Mouse (Mus musculus): ENCODE measurements around the gene Otud5. TPM values are rescaled to one million over a fixed set of nuclear protein-coding genes. Genes with fewer than 3 reads are reported as not detected.
"Not testable (repeated sequence)": the region's sequence is repeated elsewhere in the genome, so short reads cannot be mapped to it uniquely, and the experiment has no call there.

Gene Otud5
- total RNA-seq, 2 experiments from 2014 or later, result 50.6 to 73.0 TPM

DNA sequence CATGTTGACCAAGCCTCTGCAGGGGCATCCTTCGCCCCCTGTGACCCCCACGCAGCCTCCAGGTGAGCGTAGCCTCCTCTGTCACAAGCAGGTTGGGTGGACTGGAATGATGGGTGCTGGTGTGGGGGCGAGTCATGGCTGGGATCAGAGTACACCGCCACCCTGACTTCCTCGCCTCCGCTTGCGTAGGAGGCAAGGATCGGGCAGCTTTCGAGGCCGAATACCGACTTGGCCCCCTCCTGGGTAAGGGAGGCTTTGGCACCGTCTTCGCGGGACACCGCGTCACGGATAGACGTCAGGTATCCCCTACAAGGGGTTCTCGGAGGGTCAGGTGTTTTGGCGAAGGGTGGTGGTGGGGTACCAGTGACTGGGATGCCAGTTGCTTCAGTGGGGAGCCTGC lies 37.3 kb downstream of the Otud5 start:
- no peak for ATAC-seq (ENCODE audit: poor library complexity, severe bottlenecking)

DNA sequence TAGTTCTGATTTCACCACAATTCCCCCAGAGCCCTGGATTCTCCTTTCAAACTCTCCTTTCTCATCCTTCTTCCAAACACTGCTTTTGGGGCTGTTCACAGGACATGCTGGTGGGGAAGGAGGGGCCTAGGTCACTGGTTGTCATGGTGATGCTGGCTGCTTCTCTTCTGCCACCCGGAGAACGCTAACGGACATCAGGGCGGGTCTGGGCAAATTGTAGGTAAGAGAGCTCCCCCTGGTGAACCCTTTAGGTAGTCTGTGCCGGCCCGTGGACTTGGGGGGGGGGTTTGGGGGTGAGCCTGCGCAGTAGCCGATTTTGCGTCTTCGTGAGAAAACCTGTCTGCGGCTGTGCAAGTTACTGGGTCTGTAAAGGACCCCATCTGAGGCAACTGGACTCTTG lies 38.7 kb downstream of the Otud5 start:
- peak; percentile 60 for ATAC-seq (ENCODE audit: poor library complexity, severe bottlenecking)

DNA sequence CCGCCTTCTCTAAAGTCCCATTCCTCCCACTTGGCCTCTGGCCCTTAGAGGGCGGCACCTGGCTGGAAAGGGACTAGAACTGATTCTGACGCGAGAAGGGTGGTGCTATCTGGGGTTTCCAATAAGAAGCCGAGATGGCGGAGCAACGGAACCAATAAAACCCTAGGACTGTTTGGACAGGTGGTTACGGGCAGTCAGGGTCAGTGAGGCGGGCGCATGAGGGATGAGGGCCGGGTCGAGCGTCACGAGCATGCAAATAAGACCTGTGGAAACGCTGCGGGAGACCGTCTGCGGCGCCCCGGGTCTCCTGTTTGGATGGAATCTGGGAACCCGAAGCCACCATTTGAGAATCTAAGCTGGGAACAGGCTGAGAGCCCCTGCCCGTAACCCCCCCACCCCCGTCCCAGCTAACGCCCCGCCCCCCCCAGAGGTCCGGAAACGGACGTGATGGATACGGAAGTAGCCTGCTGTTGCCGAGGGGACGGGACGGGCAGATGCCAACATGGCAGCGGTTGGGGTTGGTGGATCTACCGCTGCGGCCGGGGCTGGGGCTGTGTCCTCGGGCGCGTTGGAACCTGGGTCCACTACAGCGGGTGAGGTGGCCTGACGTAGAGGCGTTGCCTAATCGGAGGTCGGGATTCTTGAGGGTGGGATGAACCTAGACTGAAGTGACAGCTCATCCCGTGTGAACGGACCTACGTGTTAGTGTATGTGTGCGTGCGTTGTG lies 42.8 kb downstream of the Otud5 start, which contains the start of gene Slc35a2:
Slc35a2 (plus strand) TSS at position 188 of the 727 bp plus-strand sequence.
- ATAC-seq (ENCODE audit: poor library complexity, severe bottlenecking), result peak; percentile 87

DNA sequence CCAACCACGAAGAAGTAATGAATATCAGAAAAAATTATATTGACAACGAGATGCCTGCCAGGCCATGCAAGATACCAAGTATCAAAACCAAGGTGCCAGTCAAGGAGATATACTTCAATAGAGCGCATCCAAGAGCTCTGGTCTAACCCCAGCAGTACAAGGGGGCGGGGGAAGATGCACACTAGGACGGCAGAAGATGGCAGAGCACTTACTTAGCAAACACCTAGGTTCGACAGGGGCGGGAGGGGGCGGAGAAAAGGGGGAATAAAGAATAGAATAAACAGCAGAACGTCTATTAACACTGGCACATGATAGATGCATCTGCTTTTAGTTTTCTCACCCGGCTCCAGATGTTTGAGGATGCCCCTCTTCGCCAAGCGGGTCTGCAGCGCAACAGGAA lies 57.0 kb downstream of the Otud5 start:
- ATAC-seq (ENCODE audit: poor library complexity, severe bottlenecking), result no peak

DNA sequence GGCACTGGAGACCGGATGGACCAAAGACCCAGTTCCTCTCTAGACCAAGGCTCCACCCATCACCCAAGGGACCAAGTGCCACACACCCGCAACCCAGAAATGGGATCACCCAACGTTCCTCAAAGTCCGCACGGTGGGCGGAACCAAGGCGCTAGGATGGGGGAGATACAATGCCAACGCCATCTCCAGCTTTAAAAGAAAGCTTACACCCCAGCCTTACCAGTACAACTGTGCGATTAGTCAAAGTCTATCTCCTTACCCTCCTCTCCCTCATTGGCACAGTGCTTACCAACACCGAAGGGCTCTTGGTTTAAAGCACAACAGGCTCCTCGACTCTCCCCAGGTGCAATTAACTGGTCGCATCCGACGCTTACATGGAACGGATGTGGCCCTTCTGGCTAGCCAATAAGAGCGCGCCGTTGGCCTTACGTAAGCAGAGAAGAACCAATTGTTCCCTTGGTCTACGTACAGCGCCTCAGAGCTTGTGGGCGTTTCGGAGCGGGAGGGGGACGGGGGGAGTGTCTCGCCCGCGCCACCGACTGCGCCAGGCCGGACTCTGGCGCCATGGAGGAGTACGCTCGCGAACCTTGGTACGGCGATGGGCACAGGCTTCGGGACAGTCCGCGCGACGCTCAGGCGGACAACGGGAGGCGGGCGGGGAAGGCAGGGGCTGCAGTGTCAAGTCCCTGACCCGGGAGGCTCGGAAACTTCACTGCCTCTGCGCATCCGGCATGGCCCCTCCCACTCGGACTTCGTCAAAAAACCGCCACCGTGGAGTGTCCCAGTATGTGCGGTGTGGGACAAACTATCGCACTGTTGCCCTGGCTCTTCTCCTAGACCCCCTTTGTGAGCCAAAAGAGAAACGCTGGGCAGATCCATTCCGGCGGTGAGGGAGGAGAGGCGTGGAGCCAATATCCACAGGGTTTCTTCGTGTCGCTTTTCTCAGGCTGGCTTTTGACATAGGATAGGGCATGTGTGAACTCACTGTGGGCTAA lies 58.0 kb downstream of the Otud5 start, which contains the start of the genes Pqbp1 and Timm17b:
Pqbp1 (minus strand) TSS at position 390 of the 995 bp plus-strand sequence.
Timm17b (plus strand) TSS at position 478 of the 995 bp plus-strand sequence.
- peak; percentile 94 for ATAC-seq (ENCODE audit: poor library complexity, severe bottlenecking)

DNA sequence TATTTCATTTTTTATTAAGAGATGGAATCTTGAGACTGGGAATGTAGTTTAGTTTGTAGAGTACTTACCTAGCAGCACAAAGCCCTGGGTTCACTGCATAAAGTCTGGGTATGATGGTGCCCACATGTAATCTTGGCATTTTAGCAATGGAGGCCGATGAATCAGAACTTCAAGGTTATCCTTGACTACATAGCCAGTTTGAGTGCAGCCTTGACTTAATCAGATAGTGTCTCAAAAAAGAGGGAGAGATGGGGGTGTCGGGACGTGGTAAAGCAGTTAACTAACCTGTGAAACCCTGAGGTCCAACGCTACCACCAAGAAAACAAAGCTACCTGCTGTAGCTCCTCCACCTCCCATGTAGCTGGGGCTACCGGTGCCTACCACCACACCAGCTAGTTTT lies 63.3 kb downstream of the Otud5 start:
- ATAC-seq (ENCODE audit: poor library complexity, severe bottlenecking), result no peak

DNA sequence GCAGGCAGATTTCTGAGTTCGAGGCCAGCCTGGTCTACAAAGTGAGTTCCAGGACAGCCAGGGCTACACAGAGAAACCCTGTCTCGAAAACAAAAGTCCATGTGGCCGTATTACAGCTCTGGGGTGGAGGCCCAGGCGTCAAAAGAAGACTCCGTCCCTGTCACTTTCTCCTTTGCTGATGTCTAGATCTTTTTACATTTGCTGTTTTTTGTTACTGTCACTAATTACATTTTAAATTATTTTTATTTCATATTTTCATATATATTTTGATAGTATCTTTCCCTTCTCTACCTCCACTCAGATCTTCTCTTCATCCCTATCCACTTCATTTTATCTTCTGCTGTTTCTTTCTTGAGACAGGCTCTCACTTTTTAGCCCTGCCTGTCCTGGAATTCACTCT lies 66.6 kb downstream of the Otud5 start, which contains the start of gene Gm10491:
Gm10491 (minus strand) TSS at position 101 of the 400 bp plus-strand sequence.
- ATAC-seq (ENCODE audit: poor library complexity, severe bottlenecking), result no peak

DNA sequence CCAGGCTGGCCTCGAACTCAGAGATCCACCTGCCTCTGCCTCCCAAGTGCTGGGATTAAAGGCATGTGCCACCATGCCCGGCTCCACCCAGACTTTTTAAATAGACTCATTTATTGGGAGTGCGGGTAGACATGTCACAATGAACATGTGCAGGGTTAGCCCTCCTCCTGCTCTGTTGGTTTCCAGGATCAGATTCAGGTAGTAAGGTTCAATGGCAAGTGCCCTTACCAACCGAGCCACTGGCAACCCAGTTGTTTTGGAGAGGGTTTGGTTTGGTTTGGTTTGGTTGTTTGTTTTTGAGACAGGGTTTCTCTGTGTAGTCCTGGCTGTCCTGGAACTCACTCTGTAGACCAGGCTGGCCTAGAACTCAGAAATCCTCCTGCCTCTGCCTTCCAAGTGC lies 68.1 kb downstream of the Otud5 start, which contains the start of gene Gm10490:
Gm10490 (plus strand) TSS at position 301 of the 400 bp plus-strand sequence.
- ATAC-seq (ENCODE audit: poor library complexity, severe bottlenecking), result not testable (repeated sequence)

DNA sequence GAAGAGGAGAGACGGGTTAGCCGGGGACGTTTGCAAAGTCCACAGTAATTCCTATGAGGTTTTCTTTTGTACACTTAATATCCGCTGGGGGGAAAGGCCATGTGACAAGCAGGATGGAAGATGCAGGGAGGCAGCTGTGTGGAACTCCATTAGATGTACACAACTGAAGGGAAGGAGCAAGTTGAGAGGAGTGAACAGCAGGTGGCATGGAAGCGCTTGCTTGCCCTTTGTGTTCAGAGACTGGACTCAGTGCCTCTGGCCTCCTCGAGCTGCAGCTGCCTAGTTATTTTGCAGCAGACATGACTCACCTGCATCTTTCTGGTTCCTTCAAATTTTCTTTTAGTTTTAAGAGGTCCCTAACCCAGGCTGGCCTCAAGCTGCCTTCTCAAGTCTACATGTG lies 69.3 kb downstream of the Otud5 start:
- ATAC-seq (ENCODE audit: poor library complexity, severe bottlenecking), result no peak

DNA sequence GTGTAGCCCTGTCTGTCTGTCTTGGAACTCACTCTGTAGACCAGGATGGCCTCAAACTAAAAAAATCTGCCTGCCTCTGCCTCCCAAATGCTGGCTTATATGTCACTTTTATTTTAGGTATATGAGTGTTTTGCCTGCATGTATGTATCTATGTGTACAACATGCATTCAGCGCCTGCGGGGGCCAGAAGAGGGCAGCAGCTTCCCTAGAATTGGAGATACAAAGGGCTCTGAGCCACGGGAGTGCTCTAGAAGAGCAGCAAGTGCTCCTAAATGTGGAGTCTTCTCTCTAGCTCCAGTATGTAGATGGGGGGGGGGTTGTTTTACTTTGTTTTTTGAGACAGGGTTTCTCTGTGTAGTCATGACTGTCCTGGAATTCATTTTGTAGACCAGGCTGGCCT lies 74.5 kb downstream of the Otud5 start:
- peak; percentile 66 for ATAC-seq (ENCODE audit: poor library complexity, severe bottlenecking)

DNA sequence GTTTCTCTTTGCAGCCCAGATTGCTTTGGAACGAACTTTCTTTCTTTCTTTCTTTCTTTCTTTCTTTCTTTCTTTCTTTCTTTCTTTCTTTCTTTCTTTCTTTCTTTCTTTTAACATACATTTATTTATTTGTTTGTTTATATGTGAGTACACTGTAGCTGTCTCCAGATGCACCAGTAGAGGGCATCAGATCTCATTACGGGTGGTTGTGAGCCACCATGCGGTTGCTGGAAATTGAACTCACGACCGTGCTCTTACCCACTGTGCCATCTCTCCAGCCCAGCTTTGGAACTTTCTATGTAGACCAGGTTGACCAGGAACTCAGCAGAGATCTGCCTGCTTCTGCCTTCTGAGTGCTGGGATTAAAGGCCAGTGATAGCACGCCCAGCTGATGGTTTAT lies 76.8 kb downstream of the Otud5 start:
- not testable (repeated sequence) for ATAC-seq (ENCODE audit: poor library complexity, severe bottlenecking)

DNA sequence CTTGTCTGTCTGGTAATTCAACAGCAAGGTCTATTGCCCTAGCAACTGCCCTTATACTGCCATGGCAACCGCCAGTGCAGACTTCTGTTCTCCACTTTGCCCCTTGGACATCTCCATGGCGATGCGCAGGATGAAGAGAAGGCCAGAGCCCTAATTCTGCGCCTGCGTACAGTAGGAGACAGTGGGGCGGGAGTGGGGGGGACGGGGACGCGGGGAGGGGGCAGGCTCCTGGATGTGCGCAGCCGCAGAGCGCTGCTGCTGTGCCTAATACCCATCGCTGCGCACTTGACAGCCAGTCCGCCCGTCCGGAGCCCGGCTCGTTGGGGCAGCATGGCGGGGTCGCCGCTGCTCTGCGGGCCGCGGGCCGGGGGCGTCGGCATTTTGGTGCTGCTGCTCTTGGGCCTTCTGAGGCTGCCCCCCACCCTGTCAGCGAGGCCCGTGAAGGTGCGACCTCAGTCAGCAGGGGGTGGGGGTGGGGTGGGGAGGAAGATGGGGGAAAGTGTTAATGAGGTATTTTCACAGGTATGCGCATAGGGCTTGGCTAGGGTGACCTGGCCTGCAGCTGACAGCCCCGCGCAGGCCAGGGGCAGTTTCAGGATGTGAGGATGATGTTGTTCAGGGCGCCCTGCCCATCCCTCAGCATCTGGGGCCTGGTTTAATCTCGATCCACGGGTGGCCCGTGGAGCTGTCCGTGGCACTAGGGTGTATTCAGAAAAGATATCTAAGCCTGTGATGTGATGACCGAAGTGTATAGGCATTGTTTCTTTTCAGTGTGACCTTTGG lies 78.6 kb downstream of the Otud5 start, which contains the start of gene Pcsk1n:
Pcsk1n (plus strand) TSS at position 222 of the 783 bp plus-strand sequence.
- no peak for ATAC-seq (ENCODE audit: poor library complexity, severe bottlenecking)

DNA sequence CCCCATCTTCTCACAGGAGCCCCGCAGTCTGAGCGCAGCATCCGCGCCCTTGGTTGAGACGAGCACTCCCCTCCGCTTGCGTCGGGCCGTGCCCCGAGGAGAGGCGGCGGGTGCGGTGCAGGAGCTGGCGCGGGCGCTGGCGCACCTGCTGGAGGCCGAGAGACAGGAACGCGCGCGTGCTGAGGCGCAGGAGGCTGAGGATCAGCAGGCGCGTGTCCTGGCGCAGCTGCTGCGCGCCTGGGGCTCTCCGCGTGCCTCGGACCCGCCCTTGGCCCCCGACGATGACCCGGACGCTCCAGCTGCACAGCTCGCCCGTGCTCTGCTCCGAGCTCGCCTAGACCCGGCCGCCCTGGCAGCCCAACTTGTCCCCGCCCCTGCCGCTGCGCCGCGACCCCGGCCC lies 80.9 kb downstream of the Otud5 start:
- no peak for ATAC-seq (ENCODE audit: poor library complexity, severe bottlenecking)

Other genes with a start within 250 kb of the Otud5 start
- gene Ccdc22, start 235.8 kb upstream of the Otud5 start, total RNA-seq (2015), result 9.5 and 12.3 TPM in 2 replicates
- 20.2 and 26.4 TPM in 2 replicates for gene Ccdc22, start 235.8 kb upstream of the Otud5 start, total RNA-seq (2017)
- 0.40 and 0.59 TPM in 2 replicates for gene Cacna1f, start 234.3 kb upstream of the Otud5 start, total RNA-seq (2015)
- 0.07 and 0.37 TPM in 2 replicates for gene Cacna1f, start 234.3 kb upstream of the Otud5 start, total RNA-seq (2017)
- gene Syp, start 202.9 kb upstream of the Otud5 start, total RNA-seq (2015), result 0.50 and 1.5 TPM in 2 replicates
- gene Syp, start 202.9 kb upstream of the Otud5 start, total RNA-seq (2017), result 1.2 and 3.7 TPM in 2 replicates
- 7.0 and 8.7 TPM in 2 replicates for gene Prickle3, start 184.1 kb upstream of the Otud5 start, total RNA-seq (2015)
- gene Prickle3, start 184.1 kb upstream of the Otud5 start, total RNA-seq (2017), result 7.9 and 9.3 TPM in 2 replicates
- gene Plp2, start 170.0 kb upstream of the Otud5 start, total RNA-seq (2015), result 987 and 1,037 TPM in 2 replicates
- 267 and 300 TPM in 2 replicates for gene Plp2, start 170.0 kb upstream of the Otud5 start, total RNA-seq (2017)
- not detected in 2 replicates for gene Magix, start 160.1 kb upstream of the Otud5 start, total RNA-seq (2015)
- 0.18 TPM in 1 of 2 replicates, not detected in the other for gene Magix, start 160.1 kb upstream of the Otud5 start, total RNA-seq (2017)
- gene Gpkow, start 144.2 kb upstream of the Otud5 start, total RNA-seq (2015), result 24.8 and 25.7 TPM in 2 replicates
- gene Gpkow, start 144.2 kb upstream of the Otud5 start, total RNA-seq (2017), result 24.2 and 25.7 TPM in 2 replicates
- gene Wdr45, start 127.0 kb upstream of the Otud5 start, total RNA-seq (2015), result 25.6 and 38.7 TPM in 2 replicates
- gene Wdr45, start 127.0 kb upstream of the Otud5 start, total RNA-seq (2017), result 13.4 and 18.9 TPM in 2 replicates
- not detected in 2 replicates for gene Gm45208, start 119.1 kb upstream of the Otud5 start, total RNA-seq (2015)
- gene Gm45208, start 119.1 kb upstream of the Otud5 start, total RNA-seq (2017), result not detected in 2 replicates
- 7.8 and 20.6 TPM in 2 replicates for gene Praf2, start 112.9 kb upstream of the Otud5 start, total RNA-seq (2015)
- 5.4 and 5.8 TPM in 2 replicates for gene Praf2, start 112.9 kb upstream of the Otud5 start, total RNA-seq (2017)
- gene Ccdc120, start 90.5 kb upstream of the Otud5 start, total RNA-seq (2015), result not detected in 2 replicates
- gene Ccdc120, start 90.5 kb upstream of the Otud5 start, total RNA-seq (2017), result not detected in 2 replicates
- gene Tfe3, start 78.8 kb upstream of the Otud5 start, total RNA-seq (2015), result 45.9 and 54.6 TPM in 2 replicates
- 22.3 and 39.4 TPM in 2 replicates for gene Tfe3, start 78.8 kb upstream of the Otud5 start, total RNA-seq (2017)
- gene Gripap1, start 51.6 kb upstream of the Otud5 start, total RNA-seq (2015), result 39.5 and 55.4 TPM in 2 replicates
- gene Gripap1, start 51.6 kb upstream of the Otud5 start, total RNA-seq (2017), result 70.5 and 81.9 TPM in 2 replicates
- 0.39 and 0.49 TPM in 2 replicates for gene Kcnd1, start 19.1 kb upstream of the Otud5 start, total RNA-seq (2015)
- gene Kcnd1, start 19.1 kb upstream of the Otud5 start, total RNA-seq (2017), result 0.20 and 0.29 TPM in 2 replicates
- gene Pim2, start 36.9 kb downstream of the Otud5 start, total RNA-seq (2015), result 4.7 and 8.6 TPM in 2 replicates
- gene Pim2, start 36.9 kb downstream of the Otud5 start, total RNA-seq (2017), result 1.1 and 1.4 TPM in 2 replicates
- gene Slc35a2, start 42.7 kb downstream of the Otud5 start, total RNA-seq (2015), result 6.4 and 9.8 TPM in 2 replicates
- gene Slc35a2, start 42.7 kb downstream of the Otud5 start, total RNA-seq (2017), result 10.9 and 13.5 TPM in 2 replicates
- 25.6 and 29.8 TPM in 2 replicates for gene Pqbp1, start 57.9 kb downstream of the Otud5 start, total RNA-seq (2015)
- gene Pqbp1, start 57.9 kb downstream of the Otud5 start, total RNA-seq (2017), result 116 and 123 TPM in 2 replicates
- gene Timm17b, start 58.0 kb downstream of the Otud5 start, total RNA-seq (2015), result 75.8 and 85.4 TPM in 2 replicates
- 35.8 and 50.0 TPM in 2 replicates for gene Timm17b, start 58.0 kb downstream of the Otud5 start, total RNA-seq (2017)
- gene Gm10491, start 66.5 kb downstream of the Otud5 start, total RNA-seq (2015), result not detected in 2 replicates
- not detected in 2 replicates for gene Gm10491, start 66.5 kb downstream of the Otud5 start, total RNA-seq (2017)
- gene Gm10490, start 68.2 kb downstream of the Otud5 start, total RNA-seq (2015), result not detected in 2 replicates
- not detected in 2 replicates for gene Gm10490, start 68.2 kb downstream of the Otud5 start, total RNA-seq (2017)
- gene Pcsk1n, start 78.5 kb downstream of the Otud5 start, total RNA-seq (2015), result not detected in 2 replicates
- not detected in 2 replicates for gene Pcsk1n, start 78.5 kb downstream of the Otud5 start, total RNA-seq (2017)
- gene Eras, start 87.2 kb downstream of the Otud5 start, total RNA-seq (2015), result not detected in 2 replicates
- gene Eras, start 87.2 kb downstream of the Otud5 start, total RNA-seq (2017), result not detected in 2 replicates
- 6.4 and 7.5 TPM in 2 replicates for gene Hdac6, start 106.5 kb downstream of the Otud5 start, total RNA-seq (2015)
- 8.0 and 9.3 TPM in 2 replicates for gene Hdac6, start 106.5 kb downstream of the Otud5 start, total RNA-seq (2017)
- gene Gata1, start 136.7 kb downstream of the Otud5 start, total RNA-seq (2015), result 5.8 and 7.1 TPM in 2 replicates
- 5.6 and 7.6 TPM in 2 replicates for gene Gata1, start 136.7 kb downstream of the Otud5 start, total RNA-seq (2017)
- gene Glod5, start 177.1 kb downstream of the Otud5 start, total RNA-seq (2015), result not detected in 2 replicates
- gene Glod5, start 177.1 kb downstream of the Otud5 start, total RNA-seq (2017), result not detected in 2 replicates
- gene Suv39h1, start 233.4 kb downstream of the Otud5 start, total RNA-seq (2015), result 37.8 and 43.6 TPM in 2 replicates
- 50.3 and 53.9 TPM in 2 replicates for gene Suv39h1, start 233.4 kb downstream of the Otud5 start, total RNA-seq (2017)
- gene Was, start 249.1 kb downstream of the Otud5 start, total RNA-seq (2015), result 107 and 116 TPM in 2 replicates
- 145 and 149 TPM in 2 replicates for gene Was, start 249.1 kb downstream of the Otud5 start, total RNA-seq (2017)